Mouse (Mus musculus): ENCODE measurements around the gene Gm2004.
"Not testable (repeated sequence)": the region's sequence is repeated elsewhere in the genome, so short reads cannot be mapped to it uniquely, and the experiment has no call there.

Gm2004 gene

DNA sequence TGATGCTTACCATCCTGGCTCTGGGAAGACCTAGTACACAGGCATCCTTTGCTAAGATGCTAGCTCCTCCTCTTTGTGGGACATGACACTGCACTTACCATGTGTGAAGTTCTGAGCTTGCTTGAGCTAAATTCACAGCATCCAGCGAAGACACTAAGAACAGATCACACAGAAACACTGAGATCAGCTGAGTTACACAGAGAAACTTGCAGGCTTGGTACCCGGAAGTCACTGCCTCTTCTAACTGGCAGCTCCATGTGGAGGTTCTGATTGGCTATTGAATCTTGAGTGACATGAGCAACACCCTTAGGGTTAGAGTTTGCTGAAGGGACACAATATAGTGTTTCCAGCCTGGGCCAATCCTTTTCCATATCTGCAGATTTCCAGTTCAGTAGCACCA lies at the start of gene Gm2004:
Gene Gm2004, minus strand, starts transcription at position 101 of the 400 bp plus-strand sequence.
- not testable (repeated sequence) for DNase-seq (ENCODE audit: inconsistent ontology term)

Data from Muller cell, postnatal 12 days (primary cell).